Mouse (Mus musculus) urinary bladder, adult 2 months (tissue): ENCODE data around the gene Prkag2. TPM values are rescaled to one million over a fixed set of nuclear protein-coding genes. Genes with fewer than 3 reads are reported as not detected.

Experiments
- DNase-seq: peaks from one replicate; pipeline ENCODE4 v3.0.0; 2022; ENCODE audit warnings: low spot score
- polyA plus RNA-seq: library from polyadenylated mRNA; depleted of rRNA; stranded (reverse); fragments of >200 nt; gene quantifications from 2 replicates; pipeline ENCODE4 v1.2.3, GENCODE M21; 2012

Prkag2 gene
- polyA plus RNA-seq, 1 experiment, result 142 TPM

DNA sequence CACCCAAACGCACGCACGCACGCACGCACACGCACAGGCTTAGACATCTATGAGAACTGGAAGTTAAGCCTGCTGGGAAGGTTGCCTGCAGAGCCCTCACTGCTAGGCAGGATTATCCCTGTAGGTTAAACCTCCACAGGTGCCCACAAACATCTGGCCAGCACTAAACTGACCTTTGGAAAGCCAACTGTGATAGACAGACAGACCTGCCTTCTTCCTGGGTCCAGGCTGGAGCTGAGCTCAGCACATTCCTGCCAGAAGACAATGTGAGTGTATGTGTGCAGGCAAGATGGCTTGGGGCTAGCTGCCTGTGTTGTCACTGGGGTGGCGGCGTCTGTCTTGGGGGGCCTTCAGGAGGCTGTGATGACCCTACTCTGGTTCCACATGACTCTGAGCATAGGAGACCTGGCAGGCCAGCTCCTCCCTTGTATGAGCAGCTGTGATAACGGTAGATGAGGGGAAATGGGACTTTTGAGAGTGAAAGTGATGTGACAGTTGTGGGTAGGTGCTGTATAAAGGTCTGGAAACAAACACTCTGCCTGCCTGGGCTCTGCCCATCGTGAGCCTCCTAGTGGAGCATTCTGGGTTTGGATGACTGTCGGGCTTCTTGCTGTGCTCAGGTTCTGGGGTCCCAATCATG, 131.1 kb downstream of the Prkag2 start:
- no peak for DNase-seq

DNA sequence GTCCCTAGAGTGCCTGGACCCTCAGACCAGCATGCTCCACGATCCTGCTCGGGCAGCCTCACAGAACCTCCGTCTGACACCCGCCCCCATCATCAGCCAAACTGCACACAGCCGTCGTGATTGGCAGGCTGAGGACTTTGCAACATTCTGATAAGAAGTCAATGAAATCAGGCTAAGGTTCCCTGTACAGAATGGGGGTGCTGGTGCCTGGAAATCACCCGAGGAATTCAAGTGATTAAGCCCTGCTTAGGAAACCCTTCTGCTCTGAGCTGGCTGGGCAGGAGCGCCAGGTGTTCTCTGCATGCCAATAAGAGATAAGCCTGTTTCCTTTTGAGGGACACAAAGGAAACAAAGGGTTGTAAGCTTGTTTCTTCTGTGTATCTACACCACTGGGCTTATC, 131.7 kb downstream of the Prkag2 start:
- no peak for DNase-seq

DNA sequence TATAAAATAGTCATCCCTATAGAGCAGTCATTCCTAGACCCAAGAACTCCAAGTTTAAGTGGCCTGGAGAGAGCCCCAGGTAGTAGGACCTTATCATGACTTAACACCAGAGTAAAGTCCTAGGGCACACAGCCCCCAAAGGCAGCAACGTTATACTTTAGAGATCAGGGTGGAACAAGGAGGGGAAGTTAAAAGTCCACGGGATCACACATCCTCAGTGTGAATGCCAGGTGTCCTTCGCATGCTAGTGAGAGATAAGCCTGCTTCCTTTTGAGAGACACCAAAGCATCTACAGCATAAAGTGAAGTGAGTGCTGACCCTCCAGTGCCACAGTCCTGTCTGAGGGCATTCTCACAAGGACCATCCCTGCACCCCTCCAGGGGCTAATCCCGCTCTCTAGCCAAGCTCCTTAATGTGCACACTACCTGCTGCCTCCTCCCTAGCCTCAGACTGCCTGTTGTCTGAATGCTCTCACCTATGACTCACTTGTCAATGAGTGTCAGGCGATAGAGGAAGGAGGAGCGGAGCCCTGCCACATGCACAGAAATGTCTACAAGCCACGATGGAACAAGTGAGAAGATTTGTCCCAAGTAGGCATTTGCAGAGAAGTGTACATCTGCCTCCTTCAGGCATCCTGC, 132.4 kb downstream of the Prkag2 start:
- no peak for DNase-seq

DNA sequence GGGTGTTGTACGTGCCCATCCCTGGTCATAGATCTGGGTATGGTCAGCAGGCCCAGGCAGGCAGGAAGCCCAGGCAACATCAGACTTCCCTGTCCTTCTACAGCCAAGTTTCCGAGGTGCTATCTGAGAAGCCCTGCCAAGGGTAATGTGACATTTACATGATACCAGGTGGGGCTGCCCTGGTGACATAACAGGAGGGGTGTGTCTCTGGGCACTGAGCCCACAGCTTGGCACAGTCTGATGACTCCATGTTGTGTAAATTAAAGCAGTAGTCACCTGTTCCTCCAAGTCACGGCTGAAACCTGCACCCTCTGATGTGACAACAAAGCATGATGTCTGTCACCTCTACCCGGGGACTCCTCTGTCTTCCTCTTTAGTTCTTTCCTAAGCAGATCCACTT, 136.7 kb downstream of the Prkag2 start:
- DNase-seq, result no peak

GRCm38 (mm10) chr5:24960791-24961190, 139.7 kb downstream of the Prkag2 start:
- DNase-seq, result no peak

- DNase-seq, result no peak
These were observed 140.7 kb downstream of the Prkag2 start for GRCm38 (mm10) chr5:24959758-24960157.

DNA sequence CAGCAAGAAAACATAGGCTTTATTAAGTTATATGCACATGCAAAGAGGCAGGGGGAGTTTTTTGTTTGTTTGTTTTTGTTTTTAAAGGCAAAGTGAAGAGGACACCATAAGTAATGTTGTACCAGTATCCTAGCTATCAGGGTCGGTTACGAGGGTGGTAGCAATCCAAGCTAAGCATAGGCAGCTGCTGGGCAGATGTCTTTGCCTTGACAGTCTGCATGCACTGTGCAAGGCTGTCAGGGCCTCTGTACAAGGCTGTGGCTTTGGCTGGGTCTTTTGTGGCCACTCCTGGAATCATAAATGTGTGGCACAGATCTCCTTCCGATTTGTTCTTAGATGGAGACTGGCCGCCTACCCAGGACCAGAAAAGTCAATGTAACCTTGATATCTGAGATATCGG, 141.8 kb downstream of the Prkag2 start:
- DNase-seq, result no peak

GRCm38 (mm10) chr5:24956891-24957290, 143.6 kb downstream of the Prkag2 start:
- DNase-seq, result no peak

GRCm38 (mm10) chr5:24952842-24953741, 147.3 kb downstream of the Prkag2 start:
- DNase-seq, result no peak

GRCm38 (mm10) chr5:24952212-24952611, 148.2 kb downstream of the Prkag2 start:
- no peak for DNase-seq

DNA sequence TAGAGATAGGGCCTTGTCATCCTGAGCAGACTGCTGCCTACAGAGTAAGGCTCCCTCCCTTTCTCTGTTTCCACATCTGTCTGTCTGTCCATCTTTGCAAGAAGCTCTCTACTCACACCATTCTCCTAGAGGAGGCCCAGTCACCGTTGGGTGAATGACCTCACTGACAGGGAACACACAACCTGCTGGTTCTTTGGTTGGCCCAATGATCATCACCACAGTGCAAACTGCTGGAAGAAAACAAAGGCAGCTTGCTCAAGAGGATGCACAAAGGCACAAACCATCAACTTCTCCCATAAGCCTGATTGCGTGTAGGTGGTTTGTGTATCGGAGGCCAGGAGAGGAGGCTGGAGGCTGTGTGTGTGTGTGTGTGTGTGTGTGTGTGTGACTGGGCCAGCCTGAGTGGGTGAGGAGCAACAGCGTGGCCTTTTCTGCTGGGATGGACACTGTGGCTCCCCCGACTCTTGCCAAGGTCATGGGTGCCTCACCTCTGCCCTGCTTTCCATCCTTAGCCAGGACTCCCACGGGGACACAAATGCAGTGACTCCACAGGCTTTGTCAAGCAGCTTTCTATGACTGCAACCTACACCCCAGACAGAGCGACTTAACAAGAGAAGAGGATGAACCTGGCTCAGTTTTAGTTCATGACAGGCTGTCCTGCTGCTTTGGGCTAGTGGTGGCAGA, 149.4 kb downstream of the Prkag2 start:
- DNase-seq, result no peak

DNA sequence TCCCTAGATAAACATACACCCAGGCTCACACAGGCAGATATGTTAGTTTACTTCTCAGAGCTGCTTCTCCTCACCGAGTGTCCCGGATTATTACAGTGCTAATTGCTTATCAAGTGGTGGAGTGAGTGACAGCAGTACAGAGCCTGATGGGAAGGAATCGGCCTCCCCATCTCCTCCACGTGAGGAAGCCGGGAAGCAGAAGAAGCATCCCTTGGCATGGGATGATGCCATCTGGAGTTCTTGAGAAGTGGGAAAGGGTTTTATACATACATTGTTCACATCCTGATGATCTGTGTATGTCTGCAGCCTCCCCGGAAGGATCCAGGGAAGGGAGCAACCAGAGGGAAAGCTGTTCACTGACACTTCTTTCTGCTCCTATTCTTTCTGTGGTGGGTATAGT, 150.4 kb downstream of the Prkag2 start:
- no peak for DNase-seq

DNA sequence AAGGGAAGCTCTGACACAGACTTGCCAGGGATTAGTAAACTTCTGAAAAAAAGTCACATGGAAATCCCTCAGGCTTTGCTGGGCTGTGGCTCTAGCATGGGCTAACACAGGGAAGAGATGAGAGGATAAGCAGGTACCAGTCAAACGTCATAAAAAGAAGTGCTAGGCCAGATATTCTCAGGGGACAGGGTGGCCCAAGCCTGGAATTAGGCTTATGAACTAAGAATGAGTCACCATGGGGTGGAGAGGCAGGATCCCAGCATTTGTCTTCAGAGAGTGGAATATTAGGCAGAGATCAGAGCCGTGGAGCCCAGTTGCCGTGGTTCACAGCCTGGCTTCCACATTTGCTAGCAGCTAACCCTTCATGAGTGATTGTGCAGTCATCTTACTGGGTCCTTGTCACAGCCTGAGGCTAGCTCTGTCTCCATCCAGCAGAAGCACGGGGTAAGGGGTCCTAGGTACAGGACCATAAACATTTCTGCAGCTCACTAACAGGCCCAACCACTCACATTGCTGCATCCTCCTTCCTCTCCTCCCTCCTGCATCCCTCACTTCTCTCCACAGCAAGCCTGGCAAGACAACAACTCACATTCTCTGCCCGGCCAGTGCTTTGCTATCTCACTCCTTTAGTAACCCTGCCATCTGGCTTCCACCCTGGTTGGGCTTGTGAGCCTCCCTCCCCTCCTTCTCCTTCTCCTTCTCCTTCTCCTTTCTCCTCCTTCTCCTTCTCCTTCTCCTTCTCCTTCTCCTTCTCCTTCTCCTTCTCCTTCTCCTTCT, 162.2 kb downstream of the Prkag2 start:
- no peak for DNase-seq

GRCm38 (mm10) chr5:24936451-24936850, 164.0 kb downstream of the Prkag2 start:
- DNase-seq, result no peak

DNA sequence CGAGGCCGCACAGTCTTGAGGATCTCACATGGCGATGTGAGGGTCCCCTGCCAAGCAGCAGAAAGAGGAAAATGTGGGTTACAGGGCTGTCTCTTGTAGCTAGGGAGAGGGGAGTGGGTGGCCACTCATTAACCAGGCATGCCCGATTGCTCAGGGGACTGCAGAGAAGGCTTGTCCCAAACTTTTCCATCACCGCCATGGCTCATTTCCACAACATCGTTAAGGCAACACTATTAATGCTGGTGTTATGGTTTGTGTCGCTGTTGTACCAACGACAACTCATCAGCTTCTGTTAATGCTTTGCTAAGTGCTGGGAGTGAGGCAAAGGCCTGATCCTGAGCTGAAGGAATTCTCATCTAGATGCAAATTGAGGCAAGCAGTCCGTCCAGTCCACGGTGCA, 165.0 kb downstream of the Prkag2 start:
- no peak for DNase-seq

DNA sequence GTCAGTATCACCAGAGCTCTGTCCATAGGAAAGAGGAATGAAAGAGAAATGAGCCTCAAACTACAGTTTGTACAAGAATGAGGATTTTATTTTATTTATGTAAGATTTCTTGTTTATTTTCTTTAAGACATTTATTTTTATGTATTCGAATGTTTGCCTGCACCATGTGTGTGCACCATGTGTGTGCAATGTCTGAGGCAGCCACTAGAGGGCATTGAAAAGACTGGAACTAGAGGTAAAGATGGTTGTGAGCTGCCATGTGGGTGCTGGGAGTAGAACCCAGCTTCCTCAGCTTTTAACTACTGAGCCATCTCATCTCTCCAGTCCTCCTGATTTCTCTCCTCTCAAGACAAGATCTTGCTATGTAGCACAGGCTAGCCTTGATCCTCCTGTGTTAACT, 166.7 kb downstream of the Prkag2 start:
- DNase-seq, result no peak

DNA sequence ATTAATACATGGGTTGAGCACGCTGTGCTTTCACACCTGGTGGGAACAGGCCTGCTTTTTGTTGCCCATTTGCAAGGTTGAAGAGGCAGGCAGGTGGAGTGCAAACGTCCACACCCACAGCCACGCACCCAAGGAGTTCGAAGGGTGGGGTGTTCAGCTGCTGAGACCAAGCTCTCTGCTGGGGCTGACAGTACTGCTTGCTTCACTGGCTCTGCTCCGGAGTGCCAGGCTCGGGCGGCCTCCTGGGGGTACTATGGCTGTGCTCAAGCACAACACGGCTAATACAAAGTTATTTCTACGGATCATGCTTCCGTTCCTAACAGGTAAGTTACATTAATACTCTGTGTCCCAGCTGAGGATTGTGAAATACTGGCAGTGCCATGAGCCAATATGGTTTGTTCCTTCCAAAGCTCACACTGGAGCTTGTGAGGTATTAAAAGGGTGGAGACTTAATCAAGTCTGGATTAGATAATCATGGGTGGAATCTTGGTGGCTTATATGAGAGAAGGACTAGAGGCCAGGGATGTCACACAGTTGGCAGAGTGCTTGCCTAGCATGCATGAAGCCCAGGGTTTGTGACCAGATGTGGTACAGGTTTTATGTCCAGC, 168.8 kb downstream of the Prkag2 start:
- no peak for DNase-seq

GRCm38 (mm10) chr5:24930831-24931577, 169.4 kb downstream of the Prkag2 start:
- no peak for DNase-seq

DNA sequence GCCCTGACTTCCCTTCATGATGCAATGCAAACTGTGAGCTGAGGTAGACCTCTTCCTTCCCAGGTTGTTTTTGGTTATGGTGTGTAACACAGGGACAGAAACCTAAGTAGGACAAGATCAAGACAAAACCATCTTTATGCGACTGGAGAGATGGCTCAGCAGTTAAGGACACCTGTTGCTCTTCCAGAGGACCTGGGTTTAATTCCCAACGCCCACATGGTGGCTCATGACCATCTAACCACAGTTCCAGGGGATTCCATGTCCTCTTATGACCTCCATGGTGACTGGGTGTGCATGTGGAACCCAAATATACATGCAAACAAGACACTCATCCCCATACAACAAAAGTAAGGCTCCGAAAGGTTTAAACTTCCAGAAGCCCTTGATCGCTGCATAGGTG, 171.6 kb downstream of the Prkag2 start:
- DNase-seq, result no peak

DNA sequence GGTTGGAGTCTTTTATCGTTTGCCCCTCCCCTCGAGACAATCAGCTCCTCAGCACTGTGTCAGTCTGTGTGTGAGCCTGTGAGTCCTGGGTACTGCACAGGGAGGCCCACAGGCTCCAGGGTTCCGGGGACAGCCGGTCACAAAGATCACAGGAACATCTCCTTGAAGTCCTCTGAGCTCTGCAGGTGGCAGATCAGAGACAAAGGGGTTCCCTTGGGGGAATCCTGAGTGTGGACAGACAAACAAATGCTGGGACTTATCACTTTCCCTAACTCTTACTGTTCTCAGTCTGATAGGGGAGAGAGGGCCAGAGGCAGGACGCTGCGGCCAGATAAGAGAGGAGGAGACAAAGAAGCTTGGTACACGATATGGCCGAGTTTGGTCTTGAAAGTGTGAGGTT, 172.7 kb downstream of the Prkag2 start:
- no peak for DNase-seq
